In genomic region chr2:166106631-166107030, GRCm38 (mm10) we compare ENCODE assay signal across 15 mouse cellular contexts. TPM values are rescaled to one million over a fixed set of nuclear protein-coding genes. Genes with fewer than 3 reads are reported as not detected.
DNase-seq lines count a peak whose midpoint lies in the region; ATAC-seq and TF ChIP-seq lines count a peak whose summit lies in the region.
"Had no signal": no experiment of that assay in that cellular context is flagged by ENCODE, and none has a peak within 500 bp of the region (broad histone marks: within the 10 kb centered on the region; RNA-seq: fewer than 3 reads in every experiment).

No protein-coding gene starts in this region.

- WGBS in heart, embryonic 15.5 days = 56% methylated on average over 2 of the region's 2 CpGs
- 34% methylated on average over 2 of the region's 2 CpGs for WGBS in forebrain, embryonic 16.5 days
- WGBS in limb, embryonic 14.5 days = 54% methylated on average over 2 of the region's 2 CpGs

- H3K9me3 ChIP-seq in heart, embryonic 15.5 days (replicated peaks) = no peaks in the 10 kb centered on the region
- H3K9me3 ChIP-seq in forebrain, embryonic 16.5 days (ENCODE audit: control insufficient read depth, low read length) = no peaks in the 10 kb centered on the region
- no peaks in the 10 kb centered on the region for H3K9me3 ChIP-seq in limb, embryonic 14.5 days (ENCODE audit: control insufficient read depth, low read length)
- H3K9me3 ChIP-seq: embryonic facial prominence, embryonic 12.5 days had no signal

- no peak overlapping the region for H3K9ac ChIP-seq in heart, embryonic 15.5 days
- H3K9ac ChIP-seq in forebrain, embryonic 16.5 days (replicated peaks; ENCODE audit: low read depth, low read length) = no peak overlapping the region
- H3K9ac ChIP-seq in limb, embryonic 14.5 days (ENCODE audit: low read depth, low read length, severe bottlenecking) = 0 out of 2 replicates have a peak overlapping the region, but pooled peaks have one; percentile 25
- H3K9ac ChIP-seq: embryonic facial prominence, embryonic 12.5 days; liver, embryonic 14.5 days had no signal

- no peak overlapping the region for H3K4me3 ChIP-seq in heart, embryonic 15.5 days
- H3K4me3 ChIP-seq in forebrain, embryonic 16.5 days (replicated peaks; ENCODE audit: low read length) = no peak overlapping the region
- H3K4me3 ChIP-seq in limb, embryonic 14.5 days (replicated peaks; ENCODE audit: low read length) = no peak overlapping the region
- H3K4me3 ChIP-seq: embryonic facial prominence, embryonic 12.5 days; myocyte had no signal

- 0 out of 2 replicates have a peak, but pooled peaks cover 2% of the 10 kb centered on the region for H3K36me3 ChIP-seq in heart, embryonic 15.5 days
- no peaks in the 10 kb centered on the region for H3K36me3 ChIP-seq in forebrain, embryonic 16.5 days (ENCODE audit: control insufficient read depth, insufficient read depth)
- peaks cover 49% of the 10 kb centered on the region for H3K36me3 ChIP-seq in limb, embryonic 14.5 days (ENCODE audit: control insufficient read depth, insufficient read depth, low read length)

- intact Hi-C loops in heart, postnatal 14 days (cut with DNase I) = loop anchor here (5.0 to 10.0 kb wide), 2 partner anchors 336 to 678 kb away; no protein-coding TSS in a partner anchor
- intact Hi-C loops in left cerebral cortex, postnatal 4 days (cut with DNase I) = no loop called here
- intact Hi-C loops in left cerebral cortex, postnatal 36 days (cut with DNase I) = loop anchor here (5.0 kb wide), 2 partner anchors 336 to 456 kb away; no protein-coding TSS in a partner anchor

- H3K4me1 ChIP-seq in heart, embryonic 15.5 days (replicated peaks) = peaks cover 52% of the 10 kb centered on the region
- H3K4me1 ChIP-seq in forebrain, embryonic 16.5 days (replicated peaks; ENCODE audit: control insufficient read depth, insufficient read depth, low read length) = peaks cover 20% of the 10 kb centered on the region; the same call in 1 of the 2 replicates
- no peaks in the 10 kb centered on the region; the same call in 1 of the 2 replicates for H3K4me1 ChIP-seq in limb, embryonic 14.5 days (ENCODE audit: control insufficient read depth, insufficient read depth, low read length)

- no peak for DNase-seq in heart, postnatal 14 days
- peak; percentile 32 for DNase-seq in left cerebral cortex, postnatal 4 days
- DNase-seq in left cerebral cortex, postnatal 36 days (ENCODE audit: low spot score in 2 of 2) = no peak
- no peak for DNase-seq in limb, embryonic 14.5 days (ENCODE audit: low spot score)
- no peak for DNase-seq in urinary bladder, adult 18-20 months (ENCODE audit: low spot score in 2 of 2)
- DNase-seq in kidney, postnatal 10 days = no peak
- DNase-seq: cerebellum, adult 9-11 months; lung, postnatal 36 days; retina, postnatal 1 day had no signal

- H3K4me2 ChIP-seq in heart, embryonic 15.5 days = no peak overlapping the region
- H3K4me2 ChIP-seq in forebrain, embryonic 16.5 days (ENCODE audit: low read length) = no peak overlapping the region
- no peak overlapping the region for H3K4me2 ChIP-seq in limb, embryonic 14.5 days (replicated peaks; ENCODE audit: low read depth, low read length, severe bottlenecking)
- H3K4me2 ChIP-seq: embryonic facial prominence, embryonic 12.5 days had no signal

- no peak for ATAC-seq in heart, embryonic 15.5 days (replicated peaks; ENCODE audit: insufficient number of reproducible peaks, insufficient read depth, low FRiP score, low read depth)
- ATAC-seq in forebrain, embryonic 16.5 days = peak; percentile 53
- ATAC-seq in limb, embryonic 14.5 days (ENCODE audit: low FRiP score, low read depth) = no peak

- TF ChIP-seq POLR2A in limb, embryonic 14.5 days (IDR thresholded peaks at IDR 0.05; ENCODE audit: borderline replicate concordance, extremely low read depth, insufficient read depth, insufficient read length) = no peak

- H3K27ac ChIP-seq in heart, embryonic 15.5 days = peak overlapping the region; percentile 77
- no peak overlapping the region for H3K27ac ChIP-seq in forebrain, embryonic 16.5 days (ENCODE audit: low read length)
- H3K27ac ChIP-seq in limb, embryonic 14.5 days (replicated peaks; ENCODE audit: low read depth, low read length) = no peak overlapping the region
- H3K27ac ChIP-seq: embryonic facial prominence, embryonic 12.5 days; liver, embryonic 14.5 days had no signal

- H3K27me3 ChIP-seq in heart, embryonic 15.5 days = no peaks in the 10 kb centered on the region
- no peaks in the 10 kb centered on the region for H3K27me3 ChIP-seq in forebrain, embryonic 16.5 days (replicated peaks; ENCODE audit: control insufficient read depth, insufficient read depth, low read length)
- no peaks in the 10 kb centered on the region for H3K27me3 ChIP-seq in limb, embryonic 14.5 days (ENCODE audit: control insufficient read depth, insufficient read depth, low read length)
- H3K27me3 ChIP-seq: embryonic facial prominence, embryonic 12.5 days had no signal

RNA-seq across cellular contexts. Expression of gene Sulf2, which starts 48.8 kb away (rescaled TPM):
- 80.6 and 94.0 TPM in 2 replicates for polyA plus RNA-seq in heart, embryonic 15.5 days (2015; fragmentation: Nextera tagmentation; extraction: Ambion mirVana)
- total RNA-seq in heart, postnatal 14 days (2021) = 10 to 100 TPM; 59.3 to 60.7 TPM
- total RNA-seq in left cerebral cortex, postnatal 4 days (2021) = 100 to 1,000 TPM; 153 to 162 TPM
- total RNA-seq in left cerebral cortex, postnatal 36 days (2021) = 100 to 1,000 TPM in 1 of 2 experiments, 10 to 100 TPM in 1; 95.9 to 119 TPM
- polyA plus RNA-seq in forebrain, embryonic 16.5 days (2015; fragmentation: Nextera tagmentation; extraction: Ambion mirVana) = 28.7 and 37.6 TPM in 2 replicates
- 294 and 361 TPM in 2 replicates for polyA plus RNA-seq in limb, embryonic 14.5 days (2012; rRNA removed)
- 200 and 235 TPM in 2 replicates for polyA plus RNA-seq in limb, embryonic 14.5 days (2014; fragmentation: Nextera tagmentation; extraction: Ambion mirVana)
- total RNA-seq: CH12.LX had no signal
